Mouse (Mus musculus) liver, embryonic 15.5 days (tissue): Measurements from ENCODE around the gene Esrrg. TPM values are rescaled to one million over a fixed set of nuclear protein-coding genes. Genes with fewer than 3 reads are reported as not detected.

Experiments
- ATAC-seq: fragments of 200-750 bp; cut with Nextera tagmentation; 2 replicates; pipeline ENCODE4 v1.8.0; 2017; ENCODE audit warnings: moderate number of reproducible peaks, mild to moderate bottlenecking, moderate library complexity; ENCODE audit not compliant: insufficient read depth
- H3K27ac ChIP-seq: fragments of 300-500 bp; sonication (generic); replicated peaks from 2 replicates; pipeline ENCODE4 v1.5.1; 2015; ENCODE audit warnings: mild to moderate bottlenecking, inconsistent platforms
- H3K27me3 ChIP-seq: fragments of 300-500 bp; sonication (generic); 2 replicates; pipeline ENCODE4 v1.6.1; 2015; ENCODE audit warnings: mild to moderate bottlenecking, inconsistent platforms
- H3K36me3 ChIP-seq: fragments of 300-500 bp; sonication (generic); replicated peaks from 2 replicates; pipeline ENCODE4 v1.6.1; 2015; ENCODE audit warnings: moderate library complexity, mild to moderate bottlenecking, inconsistent platforms
- H3K4me1 ChIP-seq: fragments of 300-500 bp; sonication (generic); replicated peaks from 2 replicates; pipeline ENCODE4 v1.6.1; 2015; ENCODE audit warnings: inconsistent platforms
- H3K4me2 ChIP-seq: fragments of 300-500 bp; sonication (generic); 2 replicates; pipeline ENCODE4 v1.6.1; 2015; ENCODE audit warnings: moderate library complexity, mild to moderate bottlenecking, inconsistent platforms
- H3K4me3 ChIP-seq: fragments of 300-500 bp; sonication (generic); replicated peaks from 2 replicates; pipeline ENCODE4 v1.5.1; 2015; ENCODE audit warnings: mild to moderate bottlenecking, inconsistent platforms
- H3K9ac ChIP-seq: fragments of 300-500 bp; sonication (generic); 2 replicates; pipeline ENCODE4 v1.6.1; 2015; ENCODE audit warnings: moderate library complexity, mild to moderate bottlenecking, inconsistent platforms
- H3K9me3 ChIP-seq: fragments of 300-500 bp; sonication (generic); replicated peaks from 2 replicates; pipeline ENCODE4 v1.6.1; 2016; ENCODE audit warnings: inconsistent platforms
- WGBS: fragments of 180-500 bp; shearing (Covaris S2); methylation state at CpG from one replicate; pipeline ENCODE4 v1.1.7; 2015; ENCODE audit warnings: mixed read lengths; ENCODE audit not compliant: insufficient replicate concordance; 5-methylcytosine and 5-hydroxymethylcytosine counted together
- polyA plus RNA-seq: library from polyadenylated mRNA; unstranded; fragments of >200 nt; fragmentation: Nextera tagmentation; extraction: Ambion mirVana; gene quantifications from 2 replicates; pipeline ENCODE4 v1.2.1, GENCODE M21; 2015

Esrrg gene
- polyA plus RNA-seq, 1 experiment from 2014 or later = 0.22 TPM

GRCm38 (mm10) chr1:188082665-188083640, 474.4 kb downstream of the Esrrg start:
- H3K36me3 ChIP-seq = no peaks in the 10 kb centered on the region
- H3K9me3 ChIP-seq = no peaks in the 10 kb centered on the region
- WGBS = 57% methylated on average over 18 of the region's 18 CpGs
- no peak overlapping the region for H3K4me3 ChIP-seq
- no peak overlapping the region for H3K4me2 ChIP-seq
- H3K9ac ChIP-seq = no peak overlapping the region
- no peak for ATAC-seq
- no peaks in the 10 kb centered on the region for H3K4me1 ChIP-seq
- no peaks in the 10 kb centered on the region for H3K27me3 ChIP-seq
- H3K27ac ChIP-seq = no peak overlapping the region

DNA sequence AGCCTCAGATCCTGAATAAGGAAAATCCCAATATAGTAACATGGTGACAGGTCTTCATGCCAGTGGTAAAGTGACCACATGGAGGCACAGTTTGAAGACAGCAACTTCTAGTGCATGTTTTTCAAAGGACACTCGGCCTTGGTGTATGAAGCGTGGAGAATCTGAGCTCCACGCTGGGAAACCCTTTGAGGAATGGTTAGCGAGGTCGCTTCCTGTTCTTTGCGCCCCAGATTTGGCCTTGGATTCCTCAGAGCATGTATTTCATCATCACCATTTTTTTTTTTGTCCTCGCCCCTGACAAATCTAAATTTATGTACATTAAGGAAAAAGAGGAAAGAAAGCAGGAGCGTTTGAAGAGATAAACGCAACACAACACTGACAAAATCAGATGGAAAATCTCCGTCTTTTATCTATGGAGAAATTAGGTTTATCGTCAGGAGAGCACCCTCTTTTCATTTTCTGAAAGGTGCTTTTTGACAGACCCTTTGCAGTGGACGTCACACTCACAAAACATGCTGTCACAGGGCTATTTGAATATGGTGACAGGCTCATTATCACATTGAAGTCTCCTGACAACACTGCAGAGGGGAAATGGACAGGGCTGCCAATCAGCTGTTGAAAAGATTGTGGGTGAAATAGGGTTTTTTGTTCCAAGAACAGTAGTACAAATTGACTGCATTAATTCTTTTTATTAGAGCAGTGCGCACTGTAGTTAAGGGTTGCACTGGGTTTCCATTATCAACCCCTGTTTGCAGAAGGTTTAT, 476.7 kb downstream of the Esrrg start:
- no peak overlapping the region for H3K9ac ChIP-seq
- 66% methylated on average over 13 of the region's 13 CpGs for WGBS
- no peaks in the 10 kb centered on the region for H3K27me3 ChIP-seq
- H3K4me2 ChIP-seq = no peak overlapping the region
- no peaks in the 10 kb centered on the region for H3K9me3 ChIP-seq
- H3K36me3 ChIP-seq = no peaks in the 10 kb centered on the region
- H3K4me3 ChIP-seq = no peak overlapping the region
- ATAC-seq = no peak
- H3K27ac ChIP-seq = no peak overlapping the region
- H3K4me1 ChIP-seq = no peaks in the 10 kb centered on the region

- H3K27me3 ChIP-seq = no peaks in the 10 kb centered on the region
- 62% methylated on average over 3 of the region's 3 CpGs for WGBS
- no peak for ATAC-seq
- H3K4me1 ChIP-seq = no peaks in the 10 kb centered on the region
- no peaks in the 10 kb centered on the region for H3K9me3 ChIP-seq
- H3K27ac ChIP-seq = no peak overlapping the region
- H3K4me3 ChIP-seq = no peak overlapping the region
- no peaks in the 10 kb centered on the region for H3K36me3 ChIP-seq
- no peak overlapping the region for H3K4me2 ChIP-seq
- H3K9ac ChIP-seq = no peak overlapping the region
Observed at GRCm38 (mm10) chr1:188093724-188094123, 485.1 kb downstream of the Esrrg start.

GRCm38 (mm10) chr1:188101832-188102231, 493.2 kb downstream of the Esrrg start:
- Histone ChIP-seq H3K9me3 (no peaks in the 10 kb centered on the region), H3K4me2 (no peak overlapping the region), H3K9ac (no peak overlapping the region), H3K4me3 (no peak overlapping the region), H3K27me3 (no peaks in the 10 kb centered on the region), H3K4me1 (no peaks in the 10 kb centered on the region), H3K27ac (no peak overlapping the region), H3K36me3 (no peaks in the 10 kb centered on the region)
- WGBS = 66% methylated on average over 7 of the region's 7 CpGs
- no peak for ATAC-seq

DNA sequence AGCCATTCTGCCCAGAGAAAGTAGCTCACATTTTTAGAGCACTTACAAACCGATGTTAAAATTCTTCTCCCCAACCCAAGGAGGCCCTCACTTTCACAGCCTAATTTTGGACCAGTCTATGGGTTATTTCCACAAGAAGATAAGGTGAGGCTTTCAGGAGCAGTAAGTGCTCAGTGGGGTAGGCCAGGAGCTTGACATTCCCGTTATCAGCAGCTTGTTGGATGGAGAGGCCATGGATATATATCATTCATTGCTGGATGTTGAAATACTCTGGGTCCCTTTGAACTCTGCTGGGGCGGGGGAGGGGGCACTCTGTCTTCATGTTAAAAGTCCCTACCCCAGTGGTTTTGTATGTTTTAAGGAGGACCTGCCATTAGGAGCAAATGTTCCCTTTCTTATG, 494.6 kb downstream of the Esrrg start:
- Histone ChIP-seq H3K9me3 (no peaks in the 10 kb centered on the region), H3K4me2 (no peak overlapping the region), H3K27ac (no peak overlapping the region), H3K27me3 (no peaks in the 10 kb centered on the region), H3K9ac (no peak overlapping the region), H3K4me1 (0 out of 2 replicates have a peak, but pooled peaks cover 4% of the 10 kb centered on the region), H3K36me3 (no peaks in the 10 kb centered on the region), H3K4me3 (no peak overlapping the region)
- WGBS = 37% methylated on average over 3 of the region's 3 CpGs
- no peak for ATAC-seq

GRCm38 (mm10) chr1:188105516-188105915, 496.9 kb downstream of the Esrrg start:
- Histone ChIP-seq H3K27ac (no peak overlapping the region), H3K4me3 (no peak overlapping the region), H3K9me3 (no peaks in the 10 kb centered on the region), H3K27me3 (no peaks in the 10 kb centered on the region), H3K9ac (no peak overlapping the region), H3K4me1 (0 out of 2 replicates have a peak, but pooled peaks cover 5% of the 10 kb centered on the region), H3K4me2 (no peak overlapping the region), H3K36me3 (no peaks in the 10 kb centered on the region)
- WGBS = 55% methylated on average over 4 of the region's 4 CpGs
- no peak for ATAC-seq

GRCm38 (mm10) chr1:188107946-188108345, 499.4 kb downstream of the Esrrg start:
- Histone ChIP-seq H3K27ac (no peak overlapping the region), H3K36me3 (no peaks in the 10 kb centered on the region), H3K9me3 (no peaks in the 10 kb centered on the region), H3K9ac (no peak overlapping the region), H3K4me2 (no peak overlapping the region), H3K4me3 (no peak overlapping the region), H3K4me1 (0 out of 2 replicates have a peak, but pooled peaks cover 5% of the 10 kb centered on the region), H3K27me3 (no peaks in the 10 kb centered on the region)
- 12% methylated on average over 6 of the region's 6 CpGs for WGBS
- peak; percentile 12; the same call in 1 of the 2 replicates for ATAC-seq

DNA sequence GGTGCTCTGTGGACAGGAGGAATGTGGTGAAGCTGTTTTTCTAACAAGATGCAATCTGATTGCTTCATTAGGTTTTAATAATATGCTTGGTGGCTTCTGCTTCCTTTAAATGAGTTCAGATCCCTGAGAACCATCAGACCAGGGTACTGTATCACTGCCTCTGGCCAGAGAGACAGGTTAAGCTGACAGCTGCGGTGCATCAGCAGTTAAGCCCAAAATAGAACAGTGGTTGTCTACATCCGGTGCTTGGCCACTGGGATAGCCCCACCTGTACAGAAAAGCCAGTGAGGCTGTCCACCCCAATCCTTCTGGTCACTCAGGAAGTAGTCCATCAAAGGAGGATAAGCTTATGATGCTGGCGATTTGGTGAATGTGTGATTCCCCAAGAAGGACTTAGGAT, 503.0 kb downstream of the Esrrg start:
- Histone ChIP-seq H3K36me3 (no peaks in the 10 kb centered on the region), H3K9me3 (no peaks in the 10 kb centered on the region), H3K4me1 (0 out of 2 replicates have a peak, but pooled peaks cover 5% of the 10 kb centered on the region), H3K4me3 (no peak overlapping the region), H3K9ac (no peak overlapping the region), H3K4me2 (no peak overlapping the region), H3K27me3 (no peaks in the 10 kb centered on the region), H3K27ac (no peak overlapping the region)
- WGBS = 36% methylated on average over 3 of the region's 3 CpGs
- no peak for ATAC-seq

DNA sequence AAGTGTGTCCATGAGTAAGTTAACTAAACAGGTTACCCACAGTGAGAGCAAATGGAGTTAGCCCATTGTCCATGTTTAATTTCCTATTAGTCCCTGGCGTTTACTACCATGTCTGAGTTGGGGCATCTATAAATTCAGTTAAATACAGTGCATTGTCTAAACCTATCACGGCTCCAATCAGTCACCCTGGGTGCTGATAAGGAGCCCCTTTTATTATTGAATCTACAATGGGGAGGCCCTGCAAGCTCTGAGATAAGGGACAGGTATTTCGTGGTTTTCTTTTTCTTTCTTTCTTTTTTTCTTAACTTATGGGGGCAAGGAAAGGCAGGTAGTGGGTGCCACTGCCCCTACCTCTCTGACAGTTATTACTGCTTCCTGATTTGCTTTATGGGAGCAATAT, 504.6 kb downstream of the Esrrg start:
- no peak overlapping the region for H3K9ac ChIP-seq
- H3K27ac ChIP-seq = no peak overlapping the region
- no peak for ATAC-seq
- 18% methylated on average over 3 of the region's 3 CpGs for WGBS
- H3K27me3 ChIP-seq = no peaks in the 10 kb centered on the region
- H3K9me3 ChIP-seq = no peaks in the 10 kb centered on the region
- H3K36me3 ChIP-seq = no peaks in the 10 kb centered on the region
- H3K4me3 ChIP-seq = no peak overlapping the region
- 0 out of 2 replicates have a peak, but pooled peaks cover under 1% of the 10 kb centered on the region for H3K4me1 ChIP-seq
- H3K4me2 ChIP-seq = no peak overlapping the region

DNA sequence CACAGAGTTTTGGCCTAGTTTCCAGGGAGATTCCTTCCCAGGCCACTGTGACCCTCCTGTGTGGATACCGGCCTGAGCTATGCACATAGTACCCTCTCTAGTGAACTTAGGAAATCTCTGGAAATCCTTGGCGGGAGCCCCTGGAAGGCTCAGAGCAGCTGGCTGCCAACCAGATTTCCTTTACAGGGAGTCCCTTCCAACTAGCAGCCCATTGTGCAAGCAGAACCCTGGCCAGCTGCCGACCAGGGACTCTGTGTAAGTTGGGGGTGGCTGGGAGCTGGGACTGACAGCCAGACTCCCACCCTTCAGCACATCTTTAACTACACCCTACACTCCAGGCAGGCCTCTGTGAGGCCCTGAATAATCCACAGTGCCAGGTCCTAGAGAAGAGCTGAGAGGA, 509.5 kb downstream of the Esrrg start:
- H3K4me2 ChIP-seq = no peak overlapping the region
- WGBS = 36% methylated on average over 3 of the region's 3 CpGs
- no peak overlapping the region for H3K4me3 ChIP-seq
- no peaks in the 10 kb centered on the region for H3K9me3 ChIP-seq
- H3K4me1 ChIP-seq = no peaks in the 10 kb centered on the region
- no peak for ATAC-seq
- no peaks in the 10 kb centered on the region for H3K27me3 ChIP-seq
- H3K36me3 ChIP-seq = no peaks in the 10 kb centered on the region
- H3K9ac ChIP-seq = no peak overlapping the region
- H3K27ac ChIP-seq = no peak overlapping the region

DNA sequence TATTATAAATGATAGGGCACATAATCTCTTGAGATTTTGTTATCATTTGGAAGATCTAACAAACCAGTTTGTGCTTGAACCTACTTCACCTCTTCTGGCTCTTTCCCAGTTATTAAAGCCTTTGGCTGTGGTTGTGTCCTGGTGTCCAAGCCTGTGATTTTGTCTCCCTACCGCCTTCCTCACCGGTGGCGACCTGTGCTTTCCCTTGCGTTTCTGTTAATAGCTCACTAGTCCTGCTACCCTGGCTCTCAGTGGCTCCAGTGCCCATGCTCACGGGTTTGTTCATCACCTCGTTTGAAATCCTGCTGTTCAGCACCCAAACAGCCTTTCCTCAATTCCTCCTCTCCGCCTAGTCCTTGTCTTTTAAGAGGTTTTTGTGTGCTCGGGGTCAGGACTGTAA, 511.2 kb downstream of the Esrrg start:
- no peak overlapping the region for H3K27ac ChIP-seq
- no peak overlapping the region for H3K9ac ChIP-seq
- ATAC-seq = no peak
- H3K27me3 ChIP-seq = no peaks in the 10 kb centered on the region
- H3K4me3 ChIP-seq = no peak overlapping the region
- H3K9me3 ChIP-seq = no peaks in the 10 kb centered on the region
- H3K36me3 ChIP-seq = no peaks in the 10 kb centered on the region
- H3K4me2 ChIP-seq = no peak overlapping the region
- WGBS = 75% methylated on average over 8 of the region's 8 CpGs
- H3K4me1 ChIP-seq = no peaks in the 10 kb centered on the region
